Mouse (Mus musculus) gastrocnemius, adult 2 months (tissue): Measurements from ENCODE around the gene Ndufs8. TPM values are rescaled to one million over a fixed set of nuclear protein-coding genes. Genes with fewer than 3 reads are reported as not detected.

Source experiments
- DNase-seq: peaks from one replicate; pipeline ENCODE4 v3.0.0; 2022
- H3K27ac ChIP-seq: fragments of 200-600 bp; 2 replicates; pipeline ENCODE4 v1.8.1; 2022; ENCODE audit warnings: mild to moderate bottlenecking
- H3K4me3 ChIP-seq: fragments of 200-600 bp; 2 replicates; pipeline ENCODE4 v1.8.1; 2022; ENCODE audit warnings: mild to moderate bottlenecking, moderate library complexity
- CTCF ChIP-seq: fragments of 200-600 bp; IDR thresholded peaks from 2 replicates; pipeline ENCODE4 v1.8.1; 2022; ENCODE audit warnings: antibody characterized with exemption, mild to moderate bottlenecking, moderate library complexity
- intact Hi-C: fragments of 180-260 bp; cut with DNase I; formaldehyde crosslinking; loops from one replicate; pipeline ENCODE4 v1.15.1; 2025
- total RNA-seq, 2 experiments: library from RNA; stranded (reverse); gene quantifications; 2 replicates each; pipeline ENCODE4 v1.2.3; 2021

The Ndufs8 gene
- total RNA-seq, 2 experiments from 2014 or later, result 211 to 334 TPM

- DNase-seq, result no peak
- H3K27ac ChIP-seq, result no peak overlapping the region
- TF ChIP-seq CTCF, result no peak
- H3K4me3 ChIP-seq, result no peak overlapping the region
- intact Hi-C loops, result loop anchor here (2.0 kb wide), 3 partner anchors 33 to 103 kb away; partner anchors contain the start of gene Ndufv1
Measured at GRCm38 (mm10) chr19:3947813-3948212, 35.2 kb upstream of the Ndufs8 start.

- intact Hi-C loops, result loop anchor here (2.0 kb wide), 3 partner anchors 34 to 104 kb away; partner anchors contain the start of gene Ndufv1
- no peak; the same call in none of the 2 replicates for TF ChIP-seq CTCF
- Histone ChIP-seq H3K4me3 (no peak overlapping the region), H3K27ac (no peak overlapping the region)
- DNase-seq, result peak; percentile 72
Measured at GRCm38 (mm10) chr19:3946715-3947114, 34.1 kb upstream of the Ndufs8 start.

- no peak for TF ChIP-seq CTCF
- Histone ChIP-seq H3K27ac (no peak overlapping the region), H3K4me3 (no peak overlapping the region)
- intact Hi-C loops, result loop anchor here (2.0 kb wide), 3 partner anchors 35 to 105 kb away; partner anchors contain the start of gene Ndufv1
- peak; percentile 15 for DNase-seq
Measured at GRCm38 (mm10) chr19:3945872-3946564, 33.4 kb upstream of the Ndufs8 start.

- DNase-seq, result no peak
- no peak for TF ChIP-seq CTCF
- Histone ChIP-seq H3K27ac (no peak overlapping the region), H3K4me3 (no peak overlapping the region)
- intact Hi-C loops, result no loop called here
Measured at GRCm38 (mm10) chr19:3942986-3943735, 30.6 kb upstream of the Ndufs8 start.

GRCm38 (mm10) chr19:3942315-3942714 is 29.7 kb upstream of the Ndufs8 start:
- intact Hi-C loops, result no loop called here

GRCm38 (mm10) chr19:3935896-3936850 is 23.6 kb upstream of the Ndufs8 start:
- peak overlapping the region; percentile 80 for H3K27ac ChIP-seq
- DNase-seq, result peak; percentile 76
- peak overlapping the region; percentile 89 for H3K4me3 ChIP-seq
- TF ChIP-seq CTCF, result no peak
- intact Hi-C loops, result no loop called here

More at GRCm38 (mm10) chr19:3942315-3942714, 29.7 kb upstream of the Ndufs8 start:
- H3K27ac ChIP-seq, result no peak overlapping the region
- DNase-seq, result no peak
- TF ChIP-seq CTCF, result no peak
- no peak overlapping the region for H3K4me3 ChIP-seq

- TF ChIP-seq CTCF, result no peak
- intact Hi-C loops, result no loop called here
- Histone ChIP-seq H3K27ac (peak within 1 kb of the TSS; percentile 80), H3K4me3 (peak within 1 kb of the TSS; percentile 89)
- DNase-seq, result peak; percentile 78
Measured at GRCm38 (mm10) chr19:3935032-3935895, 22.7 kb upstream of the Ndufs8 start, which contains the start of gene Unc93b1. Gene Unc93b1 (plus strand): TSS chr19:3935186.

GRCm38 (mm10) chr19:3931716-3932115 is 19.1 kb upstream of the Ndufs8 start:
- intact Hi-C loops, result no loop called here
- no peak for TF ChIP-seq CTCF

GRCm38 (mm10) chr19:3930262-3931057 is 17.9 kb upstream of the Ndufs8 start:
- Histone ChIP-seq H3K4me3 (peak overlapping the region; percentile 49), H3K27ac (peak overlapping the region; percentile 84)
- intact Hi-C loops, result no loop called here
- no peak for TF ChIP-seq CTCF
- DNase-seq, result peak; percentile 34

More at GRCm38 (mm10) chr19:3931716-3932115, 19.1 kb upstream of the Ndufs8 start:
- Histone ChIP-seq H3K4me3 (no peak overlapping the region), H3K27ac (no peak overlapping the region; the same call in 1 of the 2 replicates)
- peak; percentile 26 for DNase-seq

- Histone ChIP-seq H3K27ac (peak within 1 kb of the TSS; percentile 84), H3K4me3 (peak within 1 kb of the TSS; percentile 49)
- no peak for TF ChIP-seq CTCF
- intact Hi-C loops, result no loop called here
- peak; percentile 93 for DNase-seq
Measured at GRCm38 (mm10) chr19:3929211-3929941, 16.8 kb upstream of the Ndufs8 start, which contains the start of gene Aldh3b1. Gene Aldh3b1 (minus strand): TSS chr19:3929808.
